Mouse (Mus musculus) ES-Bruce4 (cell line): ENCODE data around the gene H1foo.

Source experiments
- CTCF ChIP-seq: IDR thresholded peaks from one replicate; pipeline ENCODE4 v1.8.1; 2011; ENCODE audit warnings: low read depth, low read length
- EP300 ChIP-seq: IDR thresholded peaks from 2 replicates; pipeline ENCODE4 v1.6.1; 2011; ENCODE audit warnings: low read depth, low read length; ENCODE audit not compliant: insufficient read depth
- POLR2A ChIP-seq: IDR thresholded peaks from one replicate; pipeline ENCODE4 v1.8.1; 2011; ENCODE audit warnings: low read length; ENCODE audit not compliant: insufficient read depth

DNA sequence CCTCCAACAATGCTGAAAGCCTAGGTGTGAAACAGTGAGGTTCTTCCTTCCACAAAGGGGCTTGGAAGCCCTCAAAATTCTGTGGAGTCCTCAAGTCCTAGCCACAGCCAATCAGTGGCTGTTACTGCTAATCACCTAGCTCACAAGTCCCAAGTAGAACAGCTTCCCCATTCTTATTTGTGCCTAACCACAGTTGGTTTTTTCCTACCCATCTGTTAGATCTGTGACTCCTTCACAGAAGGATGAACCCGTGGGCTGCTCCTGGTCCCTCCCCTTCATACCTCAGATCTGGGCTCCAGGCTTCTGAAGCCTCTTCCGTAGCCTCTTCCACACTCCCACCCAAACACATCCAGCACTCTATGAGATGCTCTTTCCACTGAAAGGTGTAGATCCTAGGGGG, 37.9 kb upstream of the H1foo start:
- no peak for TF ChIP-seq CTCF
- TF ChIP-seq POLR2A, result no peak
- TF ChIP-seq EP300, result no peak
